Mouse (Mus musculus) hematopoietic stem cell, adult 5-6 weeks (primary cell): Measurements from ENCODE around the gene Ntm. TPM values are rescaled to one million over a fixed set of nuclear protein-coding genes. Genes with fewer than 3 reads are reported as not detected.
A peak's percentile ranks its signal among the peaks of the same experiment; 100 is the strongest.

Experiments used
- ATAC-seq, 2 experiments: fragments of 125-278 bp in 1 of 2; replicated peaks in 1 of 2; 2 replicates each; pipeline ENCODE4 v1.8.0; 2016 to 2017; ENCODE audit warnings: inconsistent platforms in 2 of 2, mild to moderate bottlenecking in 2 of 2, moderate number of reproducible peaks in 2 of 2, low read depth in 1 of 2, moderate TSS enrichment in 1 of 2; ENCODE audit not compliant: low FRiP score in 2 of 2, poor library complexity in 2 of 2, severe bottlenecking in 2 of 2, insufficient read depth in 1 of 2, low TSS enrichment in 1 of 2
- total RNA-seq: library from RNA; stranded (forward); fragments of 172-1452, 232-1000 nt; gene quantifications from 2 replicates; pipeline ENCODE4 v1.2.3, GENCODE M21; 2017

Gene Ntm
- total RNA-seq, 1 experiment from 2014 or later = not detected

- ATAC-seq = no peak
Measured at GRCm38 (mm10) chr9:29833781-29834180, 129.2 kb downstream of the Ntm start.

- ATAC-seq = no peak
Measured at GRCm38 (mm10) chr9:29827240-29827660, 135.7 kb downstream of the Ntm start.

GRCm38 (mm10) chr9:29825236-29825635 is 137.7 kb downstream of the Ntm start:
- ATAC-seq = no peak

GRCm38 (mm10) chr9:29823716-29824115 is 139.2 kb downstream of the Ntm start:
- no peak for ATAC-seq

- ATAC-seq = no peak
Measured at GRCm38 (mm10) chr9:29812685-29813084, 150.3 kb downstream of the Ntm start.

- no peak for ATAC-seq
Measured at GRCm38 (mm10) chr9:29806790-29807189, 156.2 kb downstream of the Ntm start.

- ATAC-seq = no peak
Measured at GRCm38 (mm10) chr9:29804483-29804882, 158.5 kb downstream of the Ntm start.

GRCm38 (mm10) chr9:29803738-29804285 is 159.1 kb downstream of the Ntm start:
- no peak for ATAC-seq

- peak; percentile 56 to 80; a peak in 3 of 4 replicates for ATAC-seq
Measured at GRCm38 (mm10) chr9:29802990-29803737, 159.8 kb downstream of the Ntm start.

- no peak for ATAC-seq
Measured at GRCm38 (mm10) chr9:29802071-29802705, 160.8 kb downstream of the Ntm start.

- no peak for ATAC-seq
Measured at GRCm38 (mm10) chr9:29796281-29796680, 166.7 kb downstream of the Ntm start.

GRCm38 (mm10) chr9:29791199-29791915 is 171.6 kb downstream of the Ntm start:
- peak; percentile 55 to 60 for ATAC-seq

GRCm38 (mm10) chr9:29790017-29790416 is 172.9 kb downstream of the Ntm start:
- ATAC-seq = peak; percentile 82

- no peak for ATAC-seq
Measured at GRCm38 (mm10) chr9:29788855-29789254, 174.1 kb downstream of the Ntm start.

- no peak for ATAC-seq
Measured at GRCm38 (mm10) chr9:29787408-29787807, 175.5 kb downstream of the Ntm start.

- peak; percentile 64 to 78; a peak in 3 of 4 replicates for ATAC-seq
Measured at GRCm38 (mm10) chr9:29782697-29783096, 180.2 kb downstream of the Ntm start.

- no peak for ATAC-seq
Measured at GRCm38 (mm10) chr9:29779739-29780138, 183.2 kb downstream of the Ntm start.

GRCm38 (mm10) chr9:29776951-29777350 is 186.0 kb downstream of the Ntm start:
- ATAC-seq = no peak
